Mouse (Mus musculus): Measurements from ENCODE around the gene Borcs5. TPM values are rescaled to one million over a fixed set of nuclear protein-coding genes. Genes with fewer than 3 reads are reported as not detected.

Gene Borcs5
- polyA plus RNA-seq, 1 experiment from 2014 or later = 18.4 TPM

DNA sequence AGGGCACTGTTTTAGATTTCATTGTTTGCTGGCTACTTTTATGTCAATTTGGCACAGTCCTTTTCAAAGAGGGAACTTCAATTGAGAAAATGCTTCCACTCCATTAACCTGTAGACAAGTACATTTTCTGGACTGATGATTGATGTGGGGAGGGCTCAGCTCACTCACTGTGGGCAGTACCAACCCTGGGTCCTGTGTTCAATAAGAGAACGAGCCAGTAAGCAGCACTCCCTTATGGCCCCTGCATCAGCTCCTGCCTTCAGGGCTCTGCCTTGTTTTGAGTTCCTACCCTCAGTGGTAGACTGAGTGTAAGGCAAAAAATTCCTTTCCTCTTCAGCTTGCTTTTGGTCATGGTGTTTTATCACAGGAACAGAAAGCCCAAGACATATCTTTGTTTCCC lies 74.6 kb downstream of the Borcs5 start:
- Histone ChIP-seq H3K4me1 (ENCODE audit: insufficient read depth, low read depth, low read length) (no peaks in the 10 kb centered on the region), H3K4me3 (ENCODE audit: low read depth, low read length) (no peak overlapping the region), H3K9me3 (ENCODE audit: low read length) (no peaks in the 10 kb centered on the region), H3K9ac (replicated peaks; ENCODE audit: low read depth) (no peak overlapping the region), H3K4me2 (replicated peaks; ENCODE audit: low read depth, low read length) (no peak overlapping the region), H3K27ac (ENCODE audit: low read length) (no peak overlapping the region), H3K27me3 (replicated peaks; ENCODE audit: insufficient read depth, low read length) (no peaks in the 10 kb centered on the region), H3K36me3 (ENCODE audit: insufficient read depth, low read length) (peaks cover 12% of the 10 kb centered on the region; the same call in 1 of the 2 replicates)
- DNase-seq (ENCODE audit: low spot score) = no peak
- ATAC-seq = no peak
- 71% methylated on average over 1 of the region's 1 CpGs for WGBS
- no peak for TF ChIP-seq CTCF (IDR thresholded peaks at IDR 0.05)
- no peak for TF ChIP-seq EP300 (IDR thresholded peaks at IDR 0.05)

DNA sequence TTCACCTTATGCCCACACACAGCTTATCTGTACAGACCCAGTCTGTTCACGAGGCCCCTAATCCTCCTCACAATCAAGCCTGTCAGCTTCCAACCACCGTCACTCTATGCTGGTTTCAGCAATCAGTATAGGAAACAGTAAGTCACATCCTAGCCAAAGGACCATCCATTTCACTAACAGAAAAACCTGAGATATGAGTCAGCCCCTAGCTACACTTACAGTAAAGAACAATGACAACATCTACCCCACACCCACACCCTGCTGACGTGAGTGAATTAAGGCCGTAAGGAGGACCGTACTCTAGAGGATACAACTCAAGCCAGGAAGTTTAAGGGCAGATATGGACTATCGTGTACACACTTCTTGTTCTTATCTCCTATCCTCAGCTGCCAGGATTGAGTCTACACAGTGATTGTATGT lies 76.9 kb downstream of the Borcs5 start:
- ATAC-seq = peak; percentile 84
- 46% methylated on average over 6 of the region's 6 CpGs for WGBS
- peak; percentile 72 for DNase-seq (ENCODE audit: low spot score)
- no peak overlapping the region for H3K4me3 ChIP-seq (ENCODE audit: low read depth, low read length)
- H3K4me1 ChIP-seq (ENCODE audit: insufficient read depth, low read depth, low read length) = no peaks in the 10 kb centered on the region
- no peak overlapping the region for H3K9ac ChIP-seq (replicated peaks; ENCODE audit: low read depth)
- no peaks in the 10 kb centered on the region for H3K27me3 ChIP-seq (replicated peaks; ENCODE audit: insufficient read depth, low read length)
- TF ChIP-seq EP300 (IDR thresholded peaks at IDR 0.05) = peak; percentile 93
- TF ChIP-seq CTCF (IDR thresholded peaks at IDR 0.05) = no peak
- no peaks in the 10 kb centered on the region for H3K9me3 ChIP-seq (ENCODE audit: low read length)
- H3K36me3 ChIP-seq (ENCODE audit: insufficient read depth, low read length) = peaks cover 29% of the 10 kb centered on the region
- H3K4me2 ChIP-seq (replicated peaks; ENCODE audit: low read depth, low read length) = no peak overlapping the region
- 0 out of 2 replicates have a peak overlapping the region, but pooled peaks have one; percentile 21 for H3K27ac ChIP-seq (ENCODE audit: low read length)

DNA sequence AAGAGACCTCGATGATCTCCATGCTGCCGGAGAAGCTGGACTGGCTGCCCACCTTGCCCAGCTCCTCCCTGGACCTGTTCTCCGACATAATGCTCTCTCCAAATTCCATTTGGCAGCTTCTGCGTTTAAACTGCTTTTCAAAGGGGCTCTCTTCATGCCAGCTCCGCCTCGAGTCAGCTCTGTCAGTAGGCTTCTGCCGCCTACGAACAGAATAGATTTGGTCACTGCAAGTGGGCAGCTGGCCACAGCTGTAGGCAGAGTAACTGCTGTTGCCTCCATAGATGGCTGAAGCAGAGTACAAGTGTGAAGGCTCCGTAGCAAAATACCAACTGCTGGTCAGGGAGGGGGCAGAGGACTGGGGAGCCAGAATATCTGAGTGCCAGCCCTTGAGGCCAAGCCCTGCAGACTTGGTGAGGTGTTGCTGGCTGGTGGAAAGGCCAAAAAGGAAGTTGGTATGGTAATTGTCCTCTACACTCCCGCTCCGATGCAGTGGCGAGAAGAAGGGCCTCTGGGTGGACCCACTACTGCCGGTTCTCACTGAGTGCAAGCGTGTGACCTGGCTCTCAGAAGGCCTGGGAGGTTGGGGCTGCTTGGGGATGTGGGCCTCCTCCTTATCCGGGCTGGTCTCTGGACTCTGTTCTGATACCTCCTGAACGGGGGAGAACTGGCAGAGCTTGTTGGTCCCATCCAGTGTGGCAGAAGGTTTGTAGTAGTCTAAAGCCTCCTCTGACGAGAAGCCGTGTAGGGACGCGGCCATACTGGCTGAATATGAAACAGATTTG lies 78.8 kb downstream of the Borcs5 start:
- 0 out of 2 replicates have a peak, but pooled peaks have one; percentile 14 for ATAC-seq
- TF ChIP-seq CTCF (IDR thresholded peaks at IDR 0.05) = no peak
- TF ChIP-seq EP300 (IDR thresholded peaks at IDR 0.05) = no peak
- no peak for DNase-seq (ENCODE audit: low spot score)
- Histone ChIP-seq H3K9me3 (ENCODE audit: low read length) (no peaks in the 10 kb centered on the region), H3K4me2 (replicated peaks; ENCODE audit: low read depth, low read length) (no peak overlapping the region), H3K4me3 (ENCODE audit: low read depth, low read length) (no peak overlapping the region), H3K4me1 (ENCODE audit: insufficient read depth, low read depth, low read length) (no peaks in the 10 kb centered on the region), H3K36me3 (ENCODE audit: insufficient read depth, low read length) (peaks cover 29% of the 10 kb centered on the region), H3K27ac (ENCODE audit: low read length) (no peak overlapping the region), H3K27me3 (replicated peaks; ENCODE audit: insufficient read depth, low read length) (no peaks in the 10 kb centered on the region), H3K9ac (replicated peaks; ENCODE audit: low read depth) (no peak overlapping the region)
- WGBS = 79% methylated on average over 20 of the region's 20 CpGs

DNA sequence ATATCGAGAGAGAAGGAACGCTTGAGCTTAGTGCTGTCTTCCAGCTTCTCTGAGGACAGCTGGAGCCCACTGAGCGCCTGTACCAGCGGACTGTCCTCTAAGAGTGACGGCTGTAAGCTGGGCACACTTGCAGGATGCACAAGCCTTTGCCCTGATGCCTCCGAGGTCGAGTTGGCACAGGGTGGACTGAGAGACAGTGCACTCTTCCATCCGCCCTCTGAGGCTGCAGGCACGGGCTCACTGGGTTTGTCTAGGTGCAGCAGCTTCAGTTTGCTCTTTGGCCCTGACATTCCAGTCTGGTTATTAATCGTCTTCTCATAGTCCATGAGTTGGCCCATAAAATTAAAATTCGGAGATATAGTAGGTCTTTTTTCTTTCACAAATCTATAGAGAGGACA lies 79.4 kb downstream of the Borcs5 start:
- no peak overlapping the region for H3K27ac ChIP-seq (ENCODE audit: low read length)
- no peak for DNase-seq (ENCODE audit: low spot score)
- TF ChIP-seq EP300 (IDR thresholded peaks at IDR 0.05) (no peak), CTCF (IDR thresholded peaks at IDR 0.05) (no peak)
- H3K9me3 ChIP-seq (ENCODE audit: low read length) = no peaks in the 10 kb centered on the region
- no peak overlapping the region for H3K9ac ChIP-seq (replicated peaks; ENCODE audit: low read depth)
- H3K4me2 ChIP-seq (replicated peaks; ENCODE audit: low read depth, low read length) = no peak overlapping the region
- no peaks in the 10 kb centered on the region for H3K27me3 ChIP-seq (replicated peaks; ENCODE audit: insufficient read depth, low read length)
- ATAC-seq = no peak
- no peak overlapping the region for H3K4me3 ChIP-seq (ENCODE audit: low read depth, low read length)
- 88% methylated on average over 11 of the region's 11 CpGs for WGBS
- peaks cover 29% of the 10 kb centered on the region for H3K36me3 ChIP-seq (ENCODE audit: insufficient read depth, low read length)
- H3K4me1 ChIP-seq (ENCODE audit: insufficient read depth, low read depth, low read length) = no peaks in the 10 kb centered on the region

DNA sequence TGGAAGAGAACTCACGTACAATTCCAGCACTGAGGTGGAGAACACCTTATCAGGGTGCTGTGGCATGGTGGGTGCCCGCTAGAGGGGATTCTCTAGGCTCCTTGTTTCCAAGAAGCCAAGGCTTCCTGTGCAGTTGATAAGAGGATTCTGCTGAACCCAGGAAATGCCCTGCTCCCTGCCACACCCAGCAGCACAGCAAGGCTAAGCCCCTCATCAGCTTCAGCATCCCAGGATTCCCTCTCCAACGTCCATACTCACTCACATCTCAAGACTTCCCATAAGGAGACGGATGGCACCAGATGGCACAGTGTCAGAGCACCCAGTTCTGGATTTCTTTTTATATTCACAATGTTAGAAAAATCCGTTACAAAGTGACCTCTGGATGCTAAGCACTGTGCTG lies 79.8 kb downstream of the Borcs5 start:
- Histone ChIP-seq H3K27ac (ENCODE audit: low read length) (no peak overlapping the region), H3K9me3 (ENCODE audit: low read length) (no peaks in the 10 kb centered on the region), H3K4me1 (ENCODE audit: insufficient read depth, low read depth, low read length) (no peaks in the 10 kb centered on the region), H3K27me3 (replicated peaks; ENCODE audit: insufficient read depth, low read length) (no peaks in the 10 kb centered on the region), H3K4me2 (replicated peaks; ENCODE audit: low read depth, low read length) (no peak overlapping the region), H3K4me3 (ENCODE audit: low read depth, low read length) (no peak overlapping the region), H3K36me3 (ENCODE audit: insufficient read depth, low read length) (peaks cover 29% of the 10 kb centered on the region), H3K9ac (replicated peaks; ENCODE audit: low read depth) (no peak overlapping the region)
- TF ChIP-seq EP300 (IDR thresholded peaks at IDR 0.05) = no peak
- TF ChIP-seq CTCF (IDR thresholded peaks at IDR 0.05) = no peak
- 89% methylated on average over 5 of the region's 5 CpGs for WGBS
- no peak for DNase-seq (ENCODE audit: low spot score)
- no peak for ATAC-seq

DNA sequence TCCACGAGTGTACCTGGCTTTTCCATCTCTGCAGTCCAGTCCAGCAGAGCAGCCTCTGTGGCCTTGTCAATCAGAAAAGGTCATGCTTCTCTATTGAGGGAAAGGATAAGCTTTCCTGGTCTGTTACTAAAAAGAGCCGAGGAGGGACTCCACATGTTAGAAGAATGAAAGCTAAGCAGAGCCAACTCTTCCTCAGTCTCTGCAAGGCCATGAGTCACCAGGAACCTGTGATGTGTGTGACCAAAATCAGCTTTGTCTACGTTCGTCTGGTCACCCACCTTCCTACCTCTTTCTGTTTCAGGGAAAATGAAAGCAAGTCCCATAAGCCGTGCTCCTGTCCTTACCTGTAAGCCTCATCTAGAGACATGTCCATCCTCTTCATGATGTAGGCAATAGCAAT lies 80.8 kb downstream of the Borcs5 start:
- Histone ChIP-seq H3K36me3 (ENCODE audit: insufficient read depth, low read length) (peaks cover 34% of the 10 kb centered on the region), H3K9ac (replicated peaks; ENCODE audit: low read depth) (no peak overlapping the region), H3K4me3 (ENCODE audit: low read depth, low read length) (no peak overlapping the region), H3K4me1 (ENCODE audit: insufficient read depth, low read depth, low read length) (no peaks in the 10 kb centered on the region), H3K4me2 (replicated peaks; ENCODE audit: low read depth, low read length) (no peak overlapping the region), H3K27me3 (replicated peaks; ENCODE audit: insufficient read depth, low read length) (no peaks in the 10 kb centered on the region), H3K9me3 (ENCODE audit: low read length) (no peaks in the 10 kb centered on the region), H3K27ac (ENCODE audit: low read length) (no peak overlapping the region)
- 87% methylated on average over 5 of the region's 5 CpGs for WGBS
- ATAC-seq (no peak), DNase-seq (ENCODE audit: low spot score) (no peak)
- TF ChIP-seq CTCF (IDR thresholded peaks at IDR 0.05) = no peak
- no peak for TF ChIP-seq EP300 (IDR thresholded peaks at IDR 0.05)

Data from lung, postnatal 0 days (tissue).